ENCODE assay signal across 9 mouse cellular contexts in genomic region chr5:17271722-17272479, GRCm38 (mm10).
DNase-seq lines count a peak whose midpoint lies in the region; TF ChIP-seq lines count a peak whose summit lies in the region.
"Had no signal": no experiment of that assay in that cellular context is flagged by ENCODE, and none has a peak within 500 bp of the region (broad histone marks: within the 10 kb centered on the region; RNA-seq: fewer than 3 reads in every experiment).

No protein-coding gene starts in this region.

- no peak overlapping the region for H3K4me3 ChIP-seq in lung, adult 2 months (replicated peaks; ENCODE audit: extremely low read depth, low read depth, low read length)
- H3K4me3 ChIP-seq: liver, embryonic 15.5 days had no signal

- peaks cover 7% of the 10 kb centered on the region for H3K4me1 ChIP-seq in lung, adult 2 months (ENCODE audit: control insufficient read depth, insufficient read depth, low read length)
- H3K4me1 ChIP-seq: liver, embryonic 15.5 days had no signal

- no peak for TF ChIP-seq CTCF in lung, adult 2 months (IDR thresholded peaks at IDR 0.05; ENCODE audit: insufficient read depth, low read length)

- no peak for TF ChIP-seq POLR2A in lung, adult 2 months (IDR thresholded peaks at IDR 0.05; ENCODE audit: borderline replicate concordance, extremely low read depth, low read depth, low read length)

- DNase-seq in urinary bladder, postnatal 25 days (ENCODE audit: low spot score) = peak; percentile 45
- DNase-seq in urinary bladder, postnatal 4 days (ENCODE audit: low spot score in 2 of 2) = no peak
- DNase-seq in kidney, adult 18-20 months = peak; percentile 52
- DNase-seq in lung, adult 2 months = peak; percentile 39
- no peak for DNase-seq in right cerebral cortex, postnatal 36 days (ENCODE audit: low spot score in 2 of 2)
- no peak for DNase-seq in thymus, postnatal 25 days
- no peak for DNase-seq in layer of hippocampus, postnatal 14 days (ENCODE audit: low spot score in 2 of 2)
- no peak for DNase-seq in testis, postnatal 14 days (ENCODE audit: low spot score)

- 62% methylated on average over 3 of the region's 3 CpGs for WGBS in lung, adult 2 months

Comparison
In these comparisons a context has a peak if more than half of its experiments do, and no peak if none do; other contexts are left out.
1. DNase-seq: peak in urinary bladder, postnatal 25 days (single experiment), kidney, adult 18-20 months (single experiment) and lung, adult 2 months (single experiment); none in urinary bladder, postnatal 4 days (0 of 2), right cerebral cortex, postnatal 36 days (0 of 2), thymus, postnatal 25 days (single experiment), layer of hippocampus, postnatal 14 days (0 of 2) and testis, postnatal 14 days (single experiment).